Mouse (Mus musculus): ENCODE measurements at regions not wholly inside any gene's neighbourhood (a gene's known extent, or its start where the extent isn't known, plus 50 kb on each side); places are given as distances from the start of the nearest gene placed in this dataset.
"Not testable (repeated sequence)": the region's sequence is repeated elsewhere in the genome, so short reads cannot be mapped to it uniquely, and the experiment has no call there.

GRCm38 (mm10) chr4:131432591-131433177, 405.4 kb downstream of the Ptpru start:
- WGBS = 77% methylated on average over 13 of the region's 13 CpGs
- Histone ChIP-seq H3K9ac (no peak overlapping the region), H3K9me3 (no peaks in the 10 kb centered on the region), H3K4me1 (peaks cover 23% of the 10 kb centered on the region), H3K27me3 (0 out of 2 replicates have a peak, but pooled peaks cover 5% of the 10 kb centered on the region), H3K4me2 (no peak overlapping the region), H3K36me3 (no peaks in the 10 kb centered on the region), H3K27ac (no peak overlapping the region), H3K4me3 (no peak overlapping the region)
- no peak for ATAC-seq (ENCODE audit: insufficient number of reproducible peaks, insufficient read depth, low FRiP score, low TSS enrichment, low read depth)

GRCm38 (mm10) chr4:131435222-131435621, 402.9 kb downstream of the Ptpru start:
- Histone ChIP-seq H3K4me1 (peaks cover 18% of the 10 kb centered on the region), H3K36me3 (no peaks in the 10 kb centered on the region), H3K4me3 (no peak overlapping the region), H3K9ac (no peak overlapping the region), H3K27ac (peak overlapping the region; percentile 45), H3K27me3 (peaks cover 8% of the 10 kb centered on the region; the same call in 1 of the 2 replicates), H3K4me2 (no peak overlapping the region), H3K9me3 (no peaks in the 10 kb centered on the region)
- no peak for ATAC-seq (ENCODE audit: insufficient number of reproducible peaks, insufficient read depth, low FRiP score, low TSS enrichment, low read depth)
- 63% methylated on average over 12 of the region's 12 CpGs for WGBS

- Histone ChIP-seq H3K36me3 (no peaks in the 10 kb centered on the region), H3K4me2 (no peak overlapping the region), H3K27ac (no peak overlapping the region), H3K27me3 (peaks cover 8% of the 10 kb centered on the region; the same call in 1 of the 2 replicates), H3K9ac (no peak overlapping the region), H3K4me1 (peaks cover 32% of the 10 kb centered on the region), H3K9me3 (no peaks in the 10 kb centered on the region), H3K4me3 (no peak overlapping the region)
- 76% methylated on average over 2 of the region's 2 CpGs for WGBS
- no peak for ATAC-seq (ENCODE audit: insufficient number of reproducible peaks, insufficient read depth, low FRiP score, low TSS enrichment, low read depth)
Measured at GRCm38 (mm10) chr4:131438403-131438802, 399.7 kb downstream of the Ptpru start.

- no peak overlapping the region for H3K9ac ChIP-seq
- peaks cover 5% of the 10 kb centered on the region; the same call in 1 of the 2 replicates for H3K27me3 ChIP-seq
- H3K36me3 ChIP-seq = no peaks in the 10 kb centered on the region
- no peak overlapping the region for H3K4me2 ChIP-seq
- H3K27ac ChIP-seq = no peak overlapping the region
- ATAC-seq (ENCODE audit: insufficient number of reproducible peaks, insufficient read depth, low FRiP score, low TSS enrichment, low read depth) = no peak
- no peaks in the 10 kb centered on the region for H3K9me3 ChIP-seq
- WGBS = 34% methylated on average over 2 of the region's 2 CpGs
- peaks cover 32% of the 10 kb centered on the region for H3K4me1 ChIP-seq
- no peak overlapping the region for H3K4me3 ChIP-seq
Measured at GRCm38 (mm10) chr4:131438883-131439282, 399.2 kb downstream of the Ptpru start.

GRCm38 (mm10) chr4:131440845-131441244, 397.2 kb downstream of the Ptpru start:
- Histone ChIP-seq H3K9ac (no peak overlapping the region), H3K9me3 (no peaks in the 10 kb centered on the region), H3K36me3 (no peaks in the 10 kb centered on the region), H3K4me2 (no peak overlapping the region), H3K27me3 (peaks cover 3% of the 10 kb centered on the region; the same call in 1 of the 2 replicates), H3K27ac (no peak overlapping the region), H3K4me3 (no peak overlapping the region), H3K4me1 (peaks cover 18% of the 10 kb centered on the region)
- WGBS = 33% methylated on average over 3 of the region's 3 CpGs
- no peak for ATAC-seq (ENCODE audit: insufficient number of reproducible peaks, insufficient read depth, low FRiP score, low TSS enrichment, low read depth)

GRCm38 (mm10) chr4:131443518-131443917, 394.6 kb downstream of the Ptpru start:
- Histone ChIP-seq H3K27me3 (peaks cover 3% of the 10 kb centered on the region; the same call in 1 of the 2 replicates), H3K4me3 (no peak overlapping the region), H3K27ac (no peak overlapping the region), H3K4me2 (no peak overlapping the region), H3K36me3 (no peaks in the 10 kb centered on the region), H3K9me3 (no peaks in the 10 kb centered on the region), H3K4me1 (peaks cover 18% of the 10 kb centered on the region), H3K9ac (no peak overlapping the region)
- 71% methylated on average over 2 of the region's 2 CpGs for WGBS
- no peak for ATAC-seq (ENCODE audit: insufficient number of reproducible peaks, insufficient read depth, low FRiP score, low TSS enrichment, low read depth)

GRCm38 (mm10) chr4:131450296-131450695, 387.8 kb downstream of the Ptpru start:
- not testable (repeated sequence) for H3K4me3 ChIP-seq; H3K27ac ChIP-seq; H3K4me2 ChIP-seq; H3K36me3 ChIP-seq; H3K9ac ChIP-seq; H3K4me1 ChIP-seq; H3K9me3 ChIP-seq; H3K27me3 ChIP-seq; ATAC-seq (ENCODE audit: insufficient number of reproducible peaks, insufficient read depth, low FRiP score, low TSS enrichment, low read depth)
- WGBS = 81% methylated on average over 1 of the region's 1 CpGs

- no peaks in the 10 kb centered on the region for H3K36me3 ChIP-seq
- 30% methylated on average over 7 of the region's 7 CpGs for WGBS
- H3K4me2 ChIP-seq = no peak overlapping the region
- no peak overlapping the region for H3K27ac ChIP-seq
- no peaks in the 10 kb centered on the region for H3K9me3 ChIP-seq
- H3K4me3 ChIP-seq = no peak overlapping the region
- no peak for ATAC-seq (ENCODE audit: insufficient number of reproducible peaks, insufficient read depth, low FRiP score, low TSS enrichment, low read depth)
- H3K4me1 ChIP-seq = peaks cover 18% of the 10 kb centered on the region; the same call in 1 of the 2 replicates
- no peaks in the 10 kb centered on the region; the same call in none of the 2 replicates for H3K27me3 ChIP-seq
- H3K9ac ChIP-seq = 0 out of 2 replicates have a peak overlapping the region, but pooled peaks have one; percentile 27
Measured at GRCm38 (mm10) chr4:131457551-131457950, 380.5 kb downstream of the Ptpru start.

- Histone ChIP-seq H3K36me3 (no peaks in the 10 kb centered on the region), H3K4me1 (peaks cover 18% of the 10 kb centered on the region; the same call in 1 of the 2 replicates), H3K27me3 (no peaks in the 10 kb centered on the region; the same call in none of the 2 replicates), H3K4me3 (no peak overlapping the region), H3K27ac (no peak overlapping the region), H3K9ac (no peak overlapping the region), H3K4me2 (no peak overlapping the region), H3K9me3 (no peaks in the 10 kb centered on the region)
- ATAC-seq (ENCODE audit: insufficient number of reproducible peaks, insufficient read depth, low FRiP score, low TSS enrichment, low read depth) = no peak
- WGBS = 69% methylated on average over 5 of the region's 5 CpGs
Measured at GRCm38 (mm10) chr4:131459746-131460145, 378.3 kb downstream of the Ptpru start.

- WGBS = 55% methylated on average over 4 of the region's 4 CpGs
- Histone ChIP-seq H3K4me2 (no peak overlapping the region), H3K36me3 (no peaks in the 10 kb centered on the region), H3K4me3 (no peak overlapping the region), H3K9ac (no peak overlapping the region), H3K27me3 (no peaks in the 10 kb centered on the region; the same call in none of the 2 replicates), H3K4me1 (peaks cover 18% of the 10 kb centered on the region; the same call in 1 of the 2 replicates), H3K27ac (no peak overlapping the region), H3K9me3 (peaks cover 7% of the 10 kb centered on the region; the same call in 1 of the 2 replicates)
- no peak for ATAC-seq (ENCODE audit: insufficient number of reproducible peaks, insufficient read depth, low FRiP score, low TSS enrichment, low read depth)
Measured at GRCm38 (mm10) chr4:131461312-131461711, 376.8 kb downstream of the Ptpru start.

- Histone ChIP-seq H3K27ac (no peak overlapping the region), H3K36me3 (no peaks in the 10 kb centered on the region), H3K9me3 (peaks cover 7% of the 10 kb centered on the region; the same call in 1 of the 2 replicates), H3K27me3 (no peaks in the 10 kb centered on the region; the same call in none of the 2 replicates), H3K4me1 (peaks cover 18% of the 10 kb centered on the region; the same call in 1 of the 2 replicates), H3K4me2 (no peak overlapping the region), H3K9ac (no peak overlapping the region), H3K4me3 (no peak overlapping the region)
- no peak for ATAC-seq (ENCODE audit: insufficient number of reproducible peaks, insufficient read depth, low FRiP score, low TSS enrichment, low read depth)
- WGBS = 44% methylated on average over 7 of the region's 7 CpGs
Measured at GRCm38 (mm10) chr4:131461728-131462127, 376.4 kb downstream of the Ptpru start.

- Histone ChIP-seq H3K4me3 (no peak overlapping the region), H3K9ac (no peak overlapping the region), H3K27me3 (peaks cover 6% of the 10 kb centered on the region; the same call in 1 of the 2 replicates), H3K27ac (no peak overlapping the region), H3K4me1 (peaks cover 18% of the 10 kb centered on the region), H3K9me3 (peaks cover 3% of the 10 kb centered on the region; the same call in 1 of the 2 replicates), H3K36me3 (no peaks in the 10 kb centered on the region), H3K4me2 (no peak overlapping the region)
- WGBS = 47% methylated on average over 6 of the region's 6 CpGs
- no peak for ATAC-seq (ENCODE audit: insufficient number of reproducible peaks, insufficient read depth, low FRiP score, low TSS enrichment, low read depth)
Measured at GRCm38 (mm10) chr4:131475023-131475422, 363.1 kb downstream of the Ptpru start.
